Mouse (Mus musculus) liver, embryonic 12.5 days (tissue): ENCODE data around the gene Ctsw. TPM values are rescaled to one million over a fixed set of nuclear protein-coding genes. Genes with fewer than 3 reads are reported as not detected.
"Not testable (repeated sequence)": the region's sequence is repeated elsewhere in the genome, so short reads cannot be mapped to it uniquely, and the experiment has no call there.

Experiments used
- ATAC-seq: fragments of 200-750 bp; cut with Nextera tagmentation; 2 replicates; pipeline ENCODE4 v1.8.0; 2017; ENCODE audit warnings: moderate number of reproducible peaks, mild to moderate bottlenecking, moderate library complexity
- H3K27ac ChIP-seq: fragments of 300-500 bp; sonication (generic); 2 replicates; pipeline ENCODE4 v1.5.1; 2016; ENCODE audit warnings: mild to moderate bottlenecking
- H3K27me3 ChIP-seq: fragments of 300-500 bp; sonication (generic); replicated peaks from 2 replicates; pipeline ENCODE4 v1.6.1; 2016; ENCODE audit warnings: mild to moderate bottlenecking, moderate library complexity
- H3K36me3 ChIP-seq: fragments of 300-500 bp; sonication (generic); 2 replicates; pipeline ENCODE4 v1.6.1; 2016; ENCODE audit warnings: mild to moderate bottlenecking, moderate library complexity
- H3K4me1 ChIP-seq: fragments of 300-500 bp; sonication (generic); 2 replicates; pipeline ENCODE4 v1.6.1; 2016
- H3K4me2 ChIP-seq: fragments of 300-500 bp; sonication (generic); 2 replicates; pipeline ENCODE4 v1.6.1; 2016; ENCODE audit warnings: mild to moderate bottlenecking, moderate library complexity
- H3K4me3 ChIP-seq: fragments of 300-500 bp; sonication (generic); 2 replicates; pipeline ENCODE4 v1.5.1; 2016; ENCODE audit warnings: mild to moderate bottlenecking, moderate library complexity
- H3K9ac ChIP-seq: fragments of 300-500 bp; sonication (generic); 2 replicates; pipeline ENCODE4 v1.6.1; 2016; ENCODE audit warnings: mild to moderate bottlenecking, moderate library complexity
- H3K9me3 ChIP-seq: fragments of 300-500 bp; sonication (generic); replicated peaks from 2 replicates; pipeline ENCODE4 v1.6.1; 2016; ENCODE audit warnings: mild to moderate bottlenecking, moderate library complexity
- WGBS: fragments of 180-500 bp; shearing (Covaris S2); methylation state at CpG from one replicate; pipeline ENCODE4 v1.1.7; 2016; ENCODE audit not compliant: insufficient replicate concordance; 5-methylcytosine and 5-hydroxymethylcytosine counted together
- polyA plus RNA-seq: library from polyadenylated mRNA; unstranded; fragments of >200 nt; fragmentation: Nextera tagmentation; extraction: Ambion mirVana; gene quantifications from 2 replicates; pipeline ENCODE4 v1.2.1, GENCODE M21; 2016

Gene Ctsw
- polyA plus RNA-seq, 1 experiment from 2014 or later: 0.43 TPM

DNA sequence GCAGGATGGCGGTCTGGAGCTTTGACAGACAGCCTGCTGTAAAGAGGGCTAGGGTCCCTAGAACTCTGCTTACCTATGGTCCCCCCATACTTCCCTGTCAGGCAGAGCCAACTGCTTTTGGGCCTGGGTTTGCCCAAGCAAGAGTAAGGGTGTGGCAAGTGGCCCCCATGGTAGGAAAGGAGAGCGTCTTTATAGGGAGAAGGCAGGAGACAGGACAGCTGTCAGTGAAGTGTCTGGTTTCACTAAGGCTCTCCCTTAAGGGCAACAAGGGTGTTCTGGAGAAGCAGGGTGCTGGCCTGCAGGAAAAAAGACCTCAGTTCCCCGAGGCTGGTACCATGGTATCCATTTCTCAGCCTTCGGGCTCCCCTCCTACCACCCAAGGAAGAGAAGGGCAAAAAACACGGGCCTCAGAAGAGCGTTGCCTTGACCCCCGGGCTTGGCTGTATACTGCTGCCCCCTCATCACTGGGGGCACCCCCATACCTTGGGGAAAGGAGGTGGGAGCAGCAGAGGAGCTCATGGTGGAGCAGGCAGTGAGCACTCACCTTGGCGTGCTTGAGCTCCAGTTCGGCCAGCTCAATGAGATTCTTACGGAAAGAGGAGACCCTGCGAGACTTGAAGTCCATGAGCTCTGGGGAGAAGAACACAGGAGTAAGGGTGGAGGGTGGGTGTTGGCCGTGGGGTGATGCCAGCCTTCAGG is 27.2 kb upstream of the Ctsw start:
- 78% methylated on average over 12 of the region's 12 CpGs for WGBS
- peaks cover 69% of the 10 kb centered on the region for H3K36me3 ChIP-seq
- 0 out of 2 replicates have a peak overlapping the region, but pooled peaks have one; percentile 36 for H3K27ac ChIP-seq
- H3K9ac ChIP-seq: no peak overlapping the region
- no peaks in the 10 kb centered on the region for H3K9me3 ChIP-seq
- no peak overlapping the region for H3K4me3 ChIP-seq
- no peaks in the 10 kb centered on the region for H3K27me3 ChIP-seq
- ATAC-seq: no peak
- no peak overlapping the region for H3K4me2 ChIP-seq
- H3K4me1 ChIP-seq: peaks cover 24% of the 10 kb centered on the region

DNA sequence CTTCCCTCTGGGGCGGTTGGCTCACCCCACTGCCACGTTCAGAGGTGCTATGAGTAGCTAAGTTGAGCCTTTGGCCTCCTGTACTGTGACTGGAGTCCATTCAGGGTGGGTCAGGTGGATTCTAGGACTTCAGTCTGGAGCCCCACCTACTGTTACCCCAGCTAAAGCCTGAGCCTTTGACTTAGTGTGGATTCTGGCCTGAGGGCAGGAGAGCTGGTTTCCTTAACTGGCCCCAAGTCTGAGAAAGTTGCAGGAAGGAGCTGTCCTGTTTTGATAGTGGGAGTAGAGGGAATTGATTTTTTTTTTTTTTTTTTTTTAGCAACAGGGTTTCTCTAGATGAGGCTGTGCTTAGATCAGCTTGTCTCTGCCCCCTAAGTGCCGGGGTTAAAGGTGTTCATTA is 26.0 kb upstream of the Ctsw start:
- no peaks in the 10 kb centered on the region for H3K9me3 ChIP-seq
- ATAC-seq: no peak
- no peak overlapping the region for H3K4me3 ChIP-seq
- no peak overlapping the region for H3K9ac ChIP-seq
- H3K4me1 ChIP-seq: peaks cover 32% of the 10 kb centered on the region
- H3K4me2 ChIP-seq: no peak overlapping the region
- no peaks in the 10 kb centered on the region for H3K27me3 ChIP-seq
- peaks cover 67% of the 10 kb centered on the region for H3K36me3 ChIP-seq
- WGBS: 90% methylated on average over 3 of the region's 3 CpGs
- 0 out of 2 replicates have a peak overlapping the region, but pooled peaks have one; percentile 10 for H3K27ac ChIP-seq

DNA sequence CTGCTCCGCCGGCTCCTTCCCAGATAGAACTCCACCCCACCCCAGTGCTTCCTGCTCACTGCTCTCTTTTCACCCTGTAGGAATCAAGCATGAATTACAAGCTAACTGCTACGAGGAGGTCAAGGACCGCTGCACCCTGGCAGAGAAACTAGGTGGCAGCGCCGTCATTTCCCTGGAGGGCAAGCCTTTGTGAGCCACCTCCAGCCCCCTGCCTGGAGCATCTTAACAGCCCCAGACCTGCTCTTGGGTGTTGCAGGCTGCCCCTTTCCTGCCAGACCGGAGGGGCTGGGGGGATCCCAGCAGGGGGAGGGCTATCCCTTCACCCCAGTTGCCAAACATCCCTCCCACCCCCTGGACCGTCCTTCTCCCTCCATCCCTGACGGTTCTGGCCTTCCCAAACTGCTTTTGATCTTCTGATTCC is 25.0 kb upstream of the Ctsw start:
- H3K9ac ChIP-seq, H3K4me2 ChIP-seq, H3K4me3 ChIP-seq, H3K27ac ChIP-seq, H3K27me3 ChIP-seq, ATAC-seq, H3K9me3 ChIP-seq: not testable (repeated sequence)
- peaks cover 39% of the 10 kb centered on the region for H3K4me1 ChIP-seq
- peaks cover 65% of the 10 kb centered on the region for H3K36me3 ChIP-seq
- 80% methylated on average over 9 of the region's 9 CpGs for WGBS

DNA sequence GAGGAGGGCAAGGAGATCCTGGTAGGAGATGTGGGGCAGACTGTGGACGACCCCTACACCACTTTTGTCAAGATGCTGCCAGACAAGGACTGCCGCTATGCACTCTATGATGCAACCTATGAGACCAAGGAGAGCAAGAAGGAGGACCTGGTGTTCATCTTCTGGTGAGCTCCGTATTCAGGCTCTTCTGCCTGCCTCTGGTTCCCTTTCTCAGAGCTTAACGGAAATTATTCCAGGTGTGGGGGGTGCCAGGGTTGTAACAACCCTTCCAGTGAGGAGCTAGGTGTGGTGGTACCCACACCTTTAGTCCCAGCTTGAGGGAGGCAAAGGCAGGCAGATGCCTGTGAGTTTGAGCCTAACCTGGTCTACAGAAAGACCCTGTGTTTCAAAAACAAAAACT is 24.3 kb upstream of the Ctsw start:
- H3K9me3 ChIP-seq: no peaks in the 10 kb centered on the region
- no peak overlapping the region for H3K9ac ChIP-seq
- H3K27me3 ChIP-seq: no peaks in the 10 kb centered on the region
- peaks cover 41% of the 10 kb centered on the region for H3K4me1 ChIP-seq
- ATAC-seq: no peak
- peak overlapping the region; percentile 94 for H3K4me2 ChIP-seq
- 83% methylated on average over 4 of the region's 4 CpGs for WGBS
- peaks cover 59% of the 10 kb centered on the region for H3K36me3 ChIP-seq
- H3K4me3 ChIP-seq: no peak overlapping the region
- H3K27ac ChIP-seq: 0 out of 2 replicates have a peak overlapping the region, but pooled peaks have one; percentile 2

DNA sequence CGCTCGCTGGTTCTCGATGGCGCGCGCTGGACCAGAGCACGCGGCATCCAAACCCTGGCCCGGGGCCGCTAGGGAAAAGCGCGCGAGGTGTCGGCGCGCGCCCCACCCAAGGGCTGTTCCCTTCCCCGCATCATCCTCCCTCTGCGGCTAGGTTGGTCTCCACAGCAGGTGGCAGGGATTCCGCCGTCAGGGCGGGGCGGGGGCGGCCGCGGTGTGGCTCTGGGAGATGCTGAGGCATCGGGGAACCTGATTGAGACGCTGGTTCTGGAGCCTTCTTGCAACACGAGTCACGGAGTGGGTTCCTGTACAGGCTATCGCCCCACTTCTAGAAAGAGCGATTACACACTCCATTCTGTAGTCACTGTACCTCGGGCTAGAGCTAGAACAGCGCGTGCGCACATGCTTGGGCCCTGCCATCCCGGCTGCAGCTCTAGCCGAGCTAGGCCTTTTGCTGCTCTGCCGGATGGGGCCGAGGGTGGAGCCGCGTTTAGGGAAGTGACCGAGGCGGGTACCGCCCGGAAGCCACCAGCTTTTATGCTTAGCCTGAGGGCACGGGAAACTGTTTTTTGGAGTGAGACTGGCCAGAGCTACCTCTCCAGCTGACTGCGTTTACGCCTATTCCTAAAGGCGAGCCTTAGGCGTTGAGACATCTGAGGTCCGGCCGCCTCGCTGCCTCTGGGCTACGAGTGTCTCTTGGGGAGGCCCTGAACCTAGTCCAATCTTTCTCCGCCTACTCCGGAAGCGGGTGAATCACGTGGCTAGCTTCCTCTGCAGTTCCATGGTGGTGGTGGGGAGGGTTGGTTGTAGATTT is 22.8 kb upstream of the Ctsw start:
- Histone ChIP-seq H3K4me1 (peaks cover 55% of the 10 kb centered on the region), H3K4me3 (peak overlapping the region; percentile 99), H3K27me3 (no peaks in the 10 kb centered on the region), H3K27ac (peak overlapping the region; percentile 100), H3K36me3 (peaks cover 46% of the 10 kb centered on the region), H3K4me2 (peak overlapping the region; percentile 94), H3K9me3 (no peaks in the 10 kb centered on the region), H3K9ac (peak overlapping the region; percentile 99)
- peak; percentile 48 for ATAC-seq
- WGBS: under 1% methylated on average over 59 of the region's 59 CpGs

DNA sequence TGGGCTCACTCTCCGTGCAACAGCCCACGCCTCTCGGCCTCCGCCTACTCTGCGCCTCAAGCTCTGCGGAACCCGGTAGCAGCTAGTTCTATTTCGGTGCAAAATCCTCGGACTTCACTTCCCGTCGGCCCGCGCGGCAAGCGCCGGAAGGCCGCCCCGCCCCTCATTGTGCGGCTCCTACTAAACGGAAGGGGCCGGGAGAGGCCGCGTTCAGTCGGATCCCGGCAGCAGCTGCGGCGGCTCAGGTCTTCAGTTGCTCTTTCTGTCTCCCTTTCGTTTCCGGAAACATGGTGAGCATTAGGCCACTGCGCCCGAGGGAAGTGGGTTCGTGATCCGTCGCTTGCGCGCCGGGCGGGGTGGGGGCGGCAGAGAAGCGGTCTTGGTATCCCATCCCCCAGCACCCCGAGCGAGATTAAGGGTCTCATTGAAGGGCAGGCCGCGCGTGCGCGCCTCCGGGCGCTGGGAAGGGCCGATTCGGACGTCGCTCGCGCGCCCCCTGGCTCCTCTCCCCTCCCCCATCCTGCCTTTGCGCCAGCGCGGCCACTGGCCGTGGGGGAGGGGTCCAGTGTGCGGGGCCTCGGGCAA is 22.1 kb upstream of the Ctsw start, which contains the start of gene Cfl1:
Cfl1 (plus strand) TSS at position 143 of the 585 bp plus-strand sequence.
- H3K9ac ChIP-seq: peak within 1 kb of the TSS; percentile 99
- H3K4me3 ChIP-seq: peak within 1 kb of the TSS; percentile 99
- ATAC-seq: peak; percentile 64
- H3K4me1 ChIP-seq: peaks cover 55% of the 10 kb centered on the region
- peak within 1 kb of the TSS; percentile 94 for H3K4me2 ChIP-seq
- whole genome bisulfite sequencing: 1% methylated on average over 58 of the region's 62 CpGs
- H3K27ac ChIP-seq: peak within 1 kb of the TSS; percentile 100
- no peaks in the 10 kb centered on the region for H3K9me3 ChIP-seq
- peaks cover 46% of the 10 kb centered on the region for H3K36me3 ChIP-seq
- H3K27me3 ChIP-seq: no peaks in the 10 kb centered on the region

DNA sequence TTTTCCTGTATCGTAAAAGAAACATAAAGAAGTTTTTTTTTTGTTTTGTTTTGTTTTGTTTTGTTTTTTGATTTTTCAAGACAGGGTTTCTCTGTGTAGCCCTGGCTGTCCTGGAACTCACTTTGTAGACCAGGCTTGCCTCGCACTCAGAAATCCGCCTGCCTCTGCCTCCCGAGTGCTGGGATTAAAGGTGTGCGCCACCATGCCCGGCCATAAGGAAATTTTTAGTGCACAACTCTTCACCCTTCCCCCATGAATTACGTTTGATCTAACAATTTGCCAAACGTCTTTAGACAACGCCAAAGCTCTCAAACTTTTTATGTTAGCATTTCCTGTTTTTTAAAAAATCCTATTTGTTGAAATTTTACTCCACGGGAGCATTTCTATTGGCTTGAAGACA is 21.4 kb upstream of the Ctsw start:
- H3K4me1 ChIP-seq: peaks cover 55% of the 10 kb centered on the region
- not testable (repeated sequence) for ATAC-seq, H3K27me3 ChIP-seq, H3K9me3 ChIP-seq
- peak overlapping the region; percentile 100 for H3K27ac ChIP-seq
- H3K4me3 ChIP-seq: peak overlapping the region; percentile 99
- H3K9ac ChIP-seq: peak overlapping the region; percentile 99
- peak overlapping the region; percentile 94 for H3K4me2 ChIP-seq
- 32% methylated on average over 10 of the region's 10 CpGs for WGBS
- H3K36me3 ChIP-seq: peaks cover 47% of the 10 kb centered on the region

DNA sequence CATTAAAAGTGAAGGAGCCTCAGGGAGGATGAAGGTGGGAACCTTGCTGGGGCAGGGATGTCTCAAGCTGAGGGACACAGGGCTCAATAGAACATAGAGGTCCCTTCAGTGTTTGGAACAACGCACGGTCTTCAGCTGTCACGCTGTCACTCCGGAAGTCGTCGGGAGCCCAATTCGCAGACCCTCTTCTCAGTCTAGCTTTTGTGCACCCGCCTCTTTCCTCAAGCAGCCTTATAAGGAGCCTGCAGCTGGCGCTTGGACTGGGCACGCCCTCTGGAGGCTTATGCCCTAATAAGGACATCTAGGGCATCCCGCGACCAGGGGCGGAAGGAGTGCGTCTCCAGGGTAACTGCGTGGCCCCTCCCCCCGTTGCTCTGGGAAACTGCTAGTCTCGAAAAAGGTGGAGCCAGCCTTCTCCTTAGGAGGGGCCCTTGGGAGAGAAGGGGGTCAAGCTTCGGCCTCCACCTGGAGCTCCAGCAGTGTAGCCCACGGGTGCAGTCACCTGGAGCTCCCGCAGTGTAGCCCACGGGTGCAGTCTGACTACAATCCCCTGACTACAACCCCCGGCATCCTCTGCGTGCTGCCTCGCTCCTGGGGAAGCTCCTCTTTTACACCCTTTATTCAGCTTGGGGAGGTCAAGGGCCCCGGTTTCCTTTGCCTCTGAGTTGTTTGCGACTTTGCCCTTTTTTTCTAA is 20.7 kb upstream of the Ctsw start:
- Histone ChIP-seq H3K4me2 (peak overlapping the region; percentile 94), H3K9ac (peak overlapping the region; percentile 99), H3K4me1 (peaks cover 53% of the 10 kb centered on the region), H3K27me3 (no peaks in the 10 kb centered on the region), H3K36me3 (peaks cover 47% of the 10 kb centered on the region), H3K27ac (peak overlapping the region; percentile 100), H3K9me3 (no peaks in the 10 kb centered on the region), H3K4me3 (peak overlapping the region; percentile 99)
- peak; percentile 84 for ATAC-seq
- WGBS: under 1% methylated on average over 26 of the region's 26 CpGs

DNA sequence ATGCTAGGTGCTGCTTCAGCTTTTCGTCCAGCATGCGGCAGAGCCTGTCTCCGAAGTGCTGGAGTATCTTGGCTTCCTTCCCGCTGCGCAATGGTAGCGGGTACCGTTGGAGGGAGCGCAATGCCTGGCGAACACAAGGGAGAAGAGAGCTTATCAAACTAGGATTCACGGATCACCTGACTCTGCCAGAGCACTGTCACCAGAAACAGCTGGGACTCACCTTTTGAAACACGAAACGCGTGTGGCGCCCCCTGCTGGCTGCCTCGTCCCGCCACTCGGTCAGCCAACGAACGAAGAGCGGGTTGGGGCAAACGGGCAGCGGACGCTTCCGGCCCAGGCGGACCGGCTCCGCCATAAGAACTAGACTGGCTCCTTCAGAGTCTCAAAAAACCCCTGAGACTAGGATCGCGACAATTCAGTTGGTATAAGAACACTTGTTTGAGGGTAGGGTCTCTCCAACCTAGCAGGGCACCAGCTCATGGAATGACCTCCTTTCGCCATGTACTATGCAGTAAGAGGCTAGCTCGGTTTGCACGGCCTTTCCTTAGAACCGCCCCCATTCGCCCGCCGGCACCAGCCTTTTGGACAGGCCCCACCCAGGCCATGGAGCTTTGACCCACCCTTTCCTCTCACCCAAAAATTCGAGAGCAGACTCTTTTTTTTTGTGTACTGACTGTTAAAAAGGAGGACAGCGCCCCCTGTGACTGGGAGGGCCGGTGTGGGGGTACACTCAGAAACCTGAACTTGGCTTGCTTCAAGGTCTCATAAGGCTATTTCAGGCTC is 19.7 kb upstream of the Ctsw start, which contains the start of gene Mus81:
Mus81 (minus strand) TSS at position 635 of the 783 bp plus-strand sequence.
- H3K9me3 ChIP-seq: no peaks in the 10 kb centered on the region
- peak; percentile 75 for ATAC-seq
- under 1% methylated on average over 39 of the region's 39 CpGs for WGBS

DNA sequence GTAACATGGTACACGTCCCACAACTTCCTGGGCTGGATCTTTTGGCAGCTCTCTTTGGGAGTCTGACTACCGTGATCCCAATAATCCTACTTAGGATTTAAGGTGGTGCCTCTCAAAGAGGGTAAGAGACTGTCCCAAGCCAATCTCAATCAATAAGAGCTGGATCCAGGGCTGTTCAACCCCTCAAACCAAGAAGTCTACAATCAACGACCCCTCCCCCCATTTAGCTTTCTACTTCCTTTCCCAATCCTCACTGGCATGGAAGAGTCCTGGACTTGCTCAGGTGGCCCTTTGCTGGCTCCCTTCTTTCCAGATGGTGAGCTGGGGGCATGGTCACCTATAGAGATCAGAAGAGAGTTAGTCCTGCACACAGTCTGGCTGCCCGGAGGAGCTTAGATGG is 18.5 kb upstream of the Ctsw start:
- peak overlapping the region; percentile 100 for H3K27ac ChIP-seq
- H3K27me3 ChIP-seq: no peaks in the 10 kb centered on the region
- 79% methylated on average over 4 of the region's 4 CpGs for WGBS
- H3K4me1 ChIP-seq: peaks cover 42% of the 10 kb centered on the region
- peaks cover 46% of the 10 kb centered on the region for H3K36me3 ChIP-seq
- H3K9me3 ChIP-seq: no peaks in the 10 kb centered on the region
- H3K9ac ChIP-seq: no peak overlapping the region; the same call in 1 of the 2 replicates
- peak overlapping the region; percentile 99; the same call in 1 of the 2 replicates for H3K4me3 ChIP-seq
- ATAC-seq: no peak
- H3K4me2 ChIP-seq: peak overlapping the region; percentile 94

More for the DNA sequence above, 19.7 kb upstream of the Ctsw start, which contains the start of gene Mus81:
- peak within 1 kb of the TSS; percentile 99 for H3K9ac ChIP-seq
- H3K4me1 ChIP-seq: peaks cover 54% of the 10 kb centered on the region
- peak within 1 kb of the TSS; percentile 100 for H3K27ac ChIP-seq
- H3K27me3 ChIP-seq: no peaks in the 10 kb centered on the region
- H3K4me3 ChIP-seq: peak within 1 kb of the TSS; percentile 99
- peaks cover 47% of the 10 kb centered on the region for H3K36me3 ChIP-seq
- peak within 1 kb of the TSS; percentile 94 for H3K4me2 ChIP-seq

DNA sequence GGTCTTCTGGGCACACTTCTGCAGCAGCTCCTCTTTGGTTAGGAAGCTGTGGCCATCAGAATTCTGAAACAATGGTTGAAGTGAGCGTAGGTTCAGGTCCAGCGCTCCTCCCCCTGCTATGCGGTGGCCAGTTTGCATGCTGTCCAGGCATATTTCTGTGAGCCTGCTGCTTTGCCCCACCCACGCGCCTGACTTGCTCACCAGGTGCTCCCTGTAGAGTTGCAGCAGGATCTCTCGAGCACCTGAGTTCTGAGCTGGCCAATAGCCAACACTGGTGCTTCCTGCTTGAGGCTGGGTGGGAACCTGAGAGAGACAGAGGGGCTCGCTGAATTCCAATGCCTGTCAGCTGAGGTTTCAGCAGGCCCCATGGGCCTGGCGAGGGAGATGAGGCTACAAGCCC is 18.0 kb upstream of the Ctsw start:
- no peak overlapping the region; the same call in 1 of the 2 replicates for H3K27ac ChIP-seq
- no peak for ATAC-seq
- no peak overlapping the region for H3K4me3 ChIP-seq
- no peaks in the 10 kb centered on the region for H3K27me3 ChIP-seq
- H3K9me3 ChIP-seq: no peaks in the 10 kb centered on the region
- H3K4me2 ChIP-seq: no peak overlapping the region
- no peak overlapping the region for H3K9ac ChIP-seq
- peaks cover 50% of the 10 kb centered on the region for H3K36me3 ChIP-seq
- WGBS: 80% methylated on average over 8 of the region's 8 CpGs
- peaks cover 39% of the 10 kb centered on the region for H3K4me1 ChIP-seq
